Mouse (Mus musculus): Measurements from ENCODE around the gene Tnr.
A peak's percentile ranks its signal among the peaks of the same experiment; 100 is the strongest.

Tnr gene

DNA sequence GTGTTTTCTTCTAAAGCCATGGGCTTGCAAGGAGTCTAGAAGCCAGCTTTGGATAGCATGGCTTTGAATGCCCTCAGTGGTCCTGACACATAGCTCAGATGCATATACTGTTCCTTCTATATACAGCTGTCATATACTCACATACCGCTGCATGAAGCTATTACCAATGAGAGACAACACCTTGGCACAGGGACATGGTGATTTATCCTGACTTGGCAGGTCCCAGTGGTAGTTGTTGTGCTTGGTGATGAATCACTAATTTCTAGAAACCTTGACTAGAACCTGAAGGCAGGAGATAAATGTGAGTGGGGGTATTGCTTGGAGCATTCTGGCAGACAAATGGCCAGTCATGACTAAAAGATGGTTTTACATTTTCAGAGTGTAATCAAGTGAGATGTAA, 192.7 kb downstream of the Tnr start:
- DNase-seq (ENCODE audit: low read depth, low spot score) = no peak

DNA sequence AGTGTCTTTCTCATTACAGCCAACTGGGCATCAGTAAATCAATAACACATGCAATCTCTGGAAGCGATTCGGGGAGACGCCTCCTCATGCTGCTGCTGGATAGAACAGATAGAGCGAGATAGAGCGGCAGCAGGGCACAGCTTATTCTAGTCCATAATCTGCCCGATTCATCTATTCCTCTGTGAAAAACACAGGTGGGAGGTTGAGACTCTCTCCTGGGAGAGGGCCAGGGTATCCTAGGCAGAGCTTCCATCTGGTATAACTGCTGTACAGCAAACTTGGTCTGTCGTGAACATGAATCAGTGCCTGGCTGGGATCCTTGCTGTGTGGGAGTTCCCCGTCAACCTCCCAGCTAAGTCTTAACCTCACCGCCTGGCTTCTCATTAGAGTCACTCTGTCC, 193.4 kb downstream of the Tnr start:
- DNase-seq (ENCODE audit: low read depth, low spot score) = no peak

DNA sequence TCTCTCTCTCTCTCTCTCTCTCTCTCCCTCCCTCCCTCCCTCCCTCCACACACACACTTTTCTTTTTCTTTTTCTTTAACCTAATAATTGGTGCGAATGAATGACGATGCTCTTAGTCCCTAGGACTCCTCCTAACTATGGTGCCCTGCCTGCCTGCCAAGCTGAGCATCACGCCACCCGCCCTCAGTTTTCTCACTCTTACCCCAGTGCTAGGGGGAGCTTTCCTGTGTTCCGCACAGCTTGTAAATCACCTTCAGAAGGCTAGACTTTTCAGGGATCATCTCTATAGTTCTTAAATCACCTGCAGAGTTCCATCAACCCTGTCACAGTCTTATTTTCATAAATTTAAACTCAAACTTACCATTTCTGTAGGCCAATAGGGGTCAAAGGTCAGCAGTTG, 200.2 kb downstream of the Tnr start:
- no peak for DNase-seq (ENCODE audit: low read depth, low spot score)

- DNase-seq (ENCODE audit: low read depth, low spot score) = no peak
These were observed 205.7 kb downstream of the Tnr start for GRCm38 (mm10) chr1:159729270-159729669.

- no peak for DNase-seq (ENCODE audit: low read depth, low spot score)
These were observed 207.3 kb downstream of the Tnr start for GRCm38 (mm10) chr1:159730826-159731225.

- DNase-seq (ENCODE audit: low read depth, low spot score) = no peak
These were observed 211.5 kb downstream of the Tnr start for GRCm38 (mm10) chr1:159735099-159735498.

GRCm38 (mm10) chr1:159739478-159739877, 215.9 kb downstream of the Tnr start:
- DNase-seq (ENCODE audit: low read depth, low spot score) = no peak

GRCm38 (mm10) chr1:159741237-159742002, 217.9 kb downstream of the Tnr start:
- DNase-seq (ENCODE audit: low read depth, low spot score) = no peak

DNA sequence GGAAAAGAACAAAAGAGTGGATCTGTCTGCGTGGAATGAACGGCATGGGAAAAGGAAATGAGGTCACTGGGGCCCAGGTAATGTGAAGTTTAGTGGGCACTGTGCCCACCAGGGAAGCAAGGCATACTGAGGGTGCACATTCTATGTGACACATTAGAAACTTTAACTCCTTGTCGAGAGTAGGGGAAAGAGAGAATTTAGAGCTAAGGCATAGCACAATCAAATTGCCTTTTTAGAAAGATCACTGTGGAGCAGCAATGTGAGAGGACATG, 218.4 kb downstream of the Tnr start:
- no peak for DNase-seq (ENCODE audit: low read depth, low spot score)

DNA sequence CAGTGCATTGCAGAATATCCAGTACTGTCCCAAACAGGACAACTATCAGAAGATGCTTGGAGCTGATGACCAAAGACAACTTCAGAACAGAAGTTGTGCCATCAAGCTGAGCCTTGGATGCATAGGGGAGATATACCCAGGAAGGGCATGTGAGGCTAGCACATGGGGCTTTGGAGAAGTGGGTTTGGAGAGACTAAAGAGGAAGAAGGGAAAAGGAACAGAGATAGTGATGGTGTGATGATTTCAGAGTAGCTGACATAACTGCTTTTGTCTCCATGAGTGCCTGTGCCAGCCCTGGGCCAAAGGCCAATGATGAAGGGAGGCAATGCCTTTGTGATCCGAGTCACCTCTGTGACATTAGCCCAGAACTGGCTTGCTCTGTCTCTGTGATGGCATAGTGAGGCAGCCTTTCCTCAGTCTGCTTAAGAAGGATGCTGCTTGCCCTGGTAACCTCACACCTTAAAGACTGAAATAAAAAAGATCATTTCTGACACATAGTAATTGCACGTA, 220.2 kb downstream of the Tnr start:
- DNase-seq (ENCODE audit: low read depth, low spot score) = no peak

- no peak for DNase-seq (ENCODE audit: low read depth, low spot score)
These were observed 221.7 kb downstream of the Tnr start for GRCm38 (mm10) chr1:159745311-159745710.

DNA sequence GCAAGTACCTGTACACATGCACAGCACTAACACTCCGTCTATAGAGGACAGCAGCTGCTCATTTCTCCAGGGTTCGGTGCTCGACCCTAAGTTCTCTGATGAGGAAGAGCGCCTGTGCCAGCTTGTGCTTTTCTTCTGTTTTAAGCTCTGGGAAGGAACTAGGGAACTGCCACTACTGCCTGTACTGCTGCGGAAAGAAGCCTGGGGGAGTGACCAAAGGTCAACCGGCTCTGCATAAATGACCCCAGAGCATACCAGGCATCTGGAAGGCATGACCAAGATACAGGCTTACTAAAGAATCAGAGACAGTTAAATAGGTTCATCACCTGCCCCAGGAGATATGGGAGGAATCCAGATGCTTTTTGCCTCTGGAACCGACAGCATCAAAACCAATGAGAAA, 224.4 kb downstream of the Tnr start:
- no peak for DNase-seq (ENCODE audit: low read depth, low spot score)

- no peak for DNase-seq (ENCODE audit: low read depth, low spot score)
These were observed 226.8 kb downstream of the Tnr start for GRCm38 (mm10) chr1:159750411-159750810.

- no peak for DNase-seq (ENCODE audit: low read depth, low spot score)
These were observed 227.3 kb downstream of the Tnr start for GRCm38 (mm10) chr1:159750876-159751275.

DNA sequence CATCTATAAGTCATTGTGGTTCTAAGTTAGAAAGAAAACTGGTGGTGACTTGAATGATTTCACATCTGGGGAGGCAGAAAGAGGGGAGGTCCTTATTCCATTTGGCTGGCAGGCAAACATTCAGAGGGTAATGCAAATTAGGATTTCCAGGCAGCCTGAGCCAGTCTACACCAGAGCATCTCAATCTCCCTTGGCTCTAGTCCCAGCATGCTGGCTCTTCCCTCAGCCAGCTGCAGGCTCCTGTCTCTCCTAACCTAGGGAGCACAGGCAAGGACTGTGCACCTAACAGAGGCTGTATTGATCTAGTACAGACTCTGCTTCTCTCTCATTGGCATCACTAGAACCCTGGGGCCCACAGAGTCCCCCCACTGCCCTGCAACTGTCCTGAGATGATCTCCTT, 237.4 kb downstream of the Tnr start:
- peak; percentile 39 for DNase-seq (ENCODE audit: low read depth, low spot score)

DNA sequence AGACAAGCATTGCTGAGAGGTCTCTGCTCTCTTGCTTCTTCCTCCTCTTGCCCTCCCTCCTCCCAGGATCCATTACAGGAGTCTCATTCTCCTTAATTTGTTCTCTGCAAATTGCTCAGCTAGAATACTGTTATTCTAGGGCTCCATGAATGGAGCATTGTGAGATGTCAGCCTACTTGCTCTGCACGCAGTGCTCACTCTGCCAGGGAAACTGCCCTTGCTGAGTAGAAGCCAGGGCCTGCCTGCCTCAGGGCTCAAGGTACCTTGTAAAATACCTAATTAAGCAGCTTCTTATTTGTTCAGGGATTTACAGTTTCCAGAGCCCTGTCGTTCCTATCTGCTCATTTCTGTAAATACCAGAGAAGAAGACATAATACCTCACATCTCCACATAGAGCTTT, 240.3 kb downstream of the Tnr start:
- DNase-seq (ENCODE audit: low read depth, low spot score) = no peak

- DNase-seq (ENCODE audit: low read depth, low spot score) = no peak
These were observed 241.3 kb downstream of the Tnr start for GRCm38 (mm10) chr1:159764897-159765296.

DNA sequence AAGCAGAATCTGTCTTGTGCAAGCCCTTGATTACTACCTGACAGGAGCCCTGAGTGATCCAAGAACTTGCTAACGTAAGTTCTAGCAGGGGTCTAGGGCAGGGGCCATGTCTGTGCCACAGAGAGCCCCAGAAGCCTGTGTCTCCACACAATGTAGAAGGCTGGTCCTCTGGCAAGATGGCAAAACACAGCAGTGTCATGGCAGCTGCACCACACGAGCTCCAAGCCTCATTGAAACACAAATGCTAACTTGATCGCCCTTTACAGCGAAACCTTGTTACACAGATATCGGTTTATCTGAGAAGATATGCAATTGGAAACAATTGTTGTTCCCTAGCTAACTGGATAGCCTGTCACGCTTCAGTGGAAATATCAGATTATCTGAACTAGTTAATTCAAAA, 246.4 kb downstream of the Tnr start:
- DNase-seq (ENCODE audit: low read depth, low spot score) = no peak

GRCm38 (mm10) chr1:159773671-159774070, 250.1 kb downstream of the Tnr start:
- no peak for DNase-seq (ENCODE audit: low read depth, low spot score)

DNA sequence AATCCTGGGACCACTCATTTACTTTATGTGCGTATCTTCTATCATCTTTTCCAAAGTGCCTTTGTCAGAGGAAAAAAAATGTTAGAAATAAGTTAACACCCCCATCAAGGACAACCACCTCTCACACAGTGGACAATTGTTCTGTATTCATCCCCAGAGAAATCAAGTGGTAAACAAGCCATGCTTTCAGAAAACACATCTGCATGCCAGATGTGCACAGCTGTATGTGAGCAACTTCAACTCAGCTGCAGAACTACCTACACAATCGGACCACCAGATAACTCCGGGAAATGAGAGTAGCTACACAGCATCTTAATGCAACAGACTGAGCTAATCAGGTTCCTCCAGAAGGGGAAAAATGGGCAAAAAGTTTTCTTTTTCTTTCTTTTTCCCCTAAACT, 251.6 kb downstream of the Tnr start:
- DNase-seq (ENCODE audit: low read depth, low spot score) = no peak

- no peak for DNase-seq (ENCODE audit: low read depth, low spot score)
These were observed 253.5 kb downstream of the Tnr start for GRCm38 (mm10) chr1:159777107-159777506.

- DNase-seq (ENCODE audit: low read depth, low spot score) = no peak
These were observed 255.9 kb downstream of the Tnr start for GRCm38 (mm10) chr1:159779424-159779823.

DNA sequence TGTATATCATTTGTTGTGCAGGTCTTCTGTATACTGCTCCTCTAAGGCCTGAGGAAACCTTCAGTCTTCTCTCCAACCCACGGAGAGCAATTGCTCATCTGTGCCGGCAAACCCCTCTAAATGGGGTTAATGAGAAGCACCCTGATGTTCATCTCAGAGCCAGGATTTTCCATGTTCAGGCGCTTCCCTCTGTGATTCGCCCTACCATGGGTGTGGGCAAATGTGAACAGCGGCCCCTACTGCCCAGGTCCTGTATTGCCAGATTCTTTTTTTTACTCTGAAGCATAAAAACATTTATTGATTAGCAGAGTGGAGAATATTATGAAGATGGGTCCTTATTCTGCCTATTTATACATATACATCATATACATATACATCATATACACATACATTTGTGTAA, 260.3 kb downstream of the Tnr start:
- DNase-seq (ENCODE audit: low read depth, low spot score) = no peak

GRCm38 (mm10) chr1:159788312-159788711, 264.7 kb downstream of the Tnr start:
- no peak for DNase-seq (ENCODE audit: low read depth, low spot score)

Data from brain, embryonic 18.5 days (tissue).